Mouse (Mus musculus) liver, embryonic 14.5 days (tissue): Measurements from ENCODE around the gene Nr1h3.

Source experiments
- CTCF ChIP-seq: IDR thresholded peaks from 2 replicates; pipeline ENCODE4 v1.5.1; 2016; ENCODE audit warnings: antibody characterized with exemption, low read depth, control low read depth
- EP300 ChIP-seq: IDR thresholded peaks from 2 replicates; pipeline ENCODE4 v1.6.1; 2016; ENCODE audit warnings: antibody characterized with exemption, low read depth

GRCm38 (mm10) chr2:91163532-91163931 lies 39.1 kb downstream of the Nr1h3 start:
- TF ChIP-seq CTCF (no peak), EP300 (no peak)
